Mouse (Mus musculus) left cerebral cortex, adult 2 months (tissue): ENCODE data around the gene Bmp10. TPM values are rescaled to one million over a fixed set of nuclear protein-coding genes. Genes with fewer than 3 reads are reported as not detected.

Source experiments
- DNase-seq, 2 experiments: peaks; one replicate each; pipeline ENCODE4 v3.0.0; 2021 to 2022; ENCODE audit warnings: low spot score in 2 of 2, mixed read lengths in 1 of 2; ENCODE audit errors: extremely low spot score in 1 of 2
- H3K27ac ChIP-seq: fragments of 200-600 bp; 2 replicates; pipeline ENCODE4 v1.8.1; 2022
- H3K4me3 ChIP-seq: fragments of 200-600 bp; 2 replicates; pipeline ENCODE4 v1.8.1; 2022
- CTCF ChIP-seq: fragments of 200-600 bp; IDR thresholded peaks from 2 replicates; pipeline ENCODE4 v1.8.1; 2022; ENCODE audit warnings: antibody characterized with exemption, mild to moderate bottlenecking, moderate library complexity
- intact Hi-C: fragments of 180-260 bp; cut with DNase I; formaldehyde crosslinking; loops from one replicate; pipeline ENCODE4 v1.15.1; 2025
- total RNA-seq, 2 experiments: library from RNA; stranded (reverse); gene quantifications; 2 replicates each; pipeline ENCODE4 v1.2.3; 2021

Bmp10 gene
- total RNA-seq, 2 experiments from 2014 or later: not detected

DNA sequence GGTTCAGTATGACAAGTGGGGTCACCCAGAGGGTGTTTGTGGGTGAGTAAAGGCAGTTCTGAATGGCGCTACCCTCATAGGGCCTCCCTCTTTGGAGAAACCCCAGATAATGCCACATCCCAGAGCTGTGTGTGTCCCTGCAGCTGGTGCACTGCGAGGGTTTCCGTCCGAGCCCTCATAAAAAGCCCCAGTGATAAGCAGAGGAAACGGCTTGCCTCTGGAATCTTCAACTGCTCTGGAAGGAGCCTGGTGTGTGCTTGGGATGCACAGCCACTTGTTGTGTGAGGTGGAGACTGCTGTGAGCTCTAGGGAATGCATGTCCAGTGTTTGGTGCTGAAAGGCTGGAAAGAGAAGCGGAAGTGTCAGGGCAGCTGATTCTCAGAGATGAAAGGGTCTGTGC, 27.3 kb upstream of the Bmp10 start:
- intact Hi-C loops: no loop called here
- TF ChIP-seq CTCF: no peak
- Histone ChIP-seq H3K27ac (no peak overlapping the region), H3K4me3 (no peak overlapping the region)
- DNase-seq: no peak

DNA sequence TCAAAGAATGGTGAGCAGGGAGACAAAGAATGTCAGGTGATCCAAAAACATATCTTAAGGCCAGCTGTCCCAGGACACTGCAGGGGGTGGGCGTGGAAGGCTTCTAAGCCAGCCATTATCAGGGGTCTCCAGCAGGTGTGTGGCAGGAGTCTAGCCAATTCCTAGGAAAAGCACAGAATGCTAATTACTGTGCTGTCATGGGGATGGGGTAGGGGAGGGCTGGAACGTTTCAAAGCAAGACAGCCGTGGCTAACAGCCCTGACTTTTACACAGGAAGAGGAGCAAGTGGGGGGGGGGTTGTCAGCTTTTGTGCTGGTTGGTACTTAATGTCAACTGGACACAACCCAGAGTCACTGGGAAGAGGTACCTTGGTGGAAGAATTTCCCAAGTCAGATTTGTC, 16.8 kb upstream of the Bmp10 start:
- no peak for TF ChIP-seq CTCF
- intact Hi-C loops: no loop called here

DNA sequence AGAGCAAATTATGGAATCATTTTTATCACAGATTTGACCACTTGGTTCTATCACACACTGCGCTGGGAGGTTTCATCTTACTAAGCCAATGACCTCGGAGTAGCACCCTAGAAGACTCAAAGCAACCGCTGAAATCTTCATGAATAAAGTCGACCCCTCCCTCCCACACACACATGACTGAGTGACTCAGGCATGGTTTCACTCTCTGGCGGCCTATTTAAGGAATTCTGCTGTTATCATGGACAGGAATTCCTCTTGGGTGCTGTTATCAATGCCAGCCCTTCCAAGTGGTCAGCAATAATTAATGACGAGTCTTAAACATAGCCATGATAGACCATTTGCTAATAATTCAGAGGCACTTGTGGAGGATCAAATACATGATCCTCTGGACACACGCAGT, 6.5 kb upstream of the Bmp10 start:
- H3K27ac ChIP-seq: no peak overlapping the region
- no peak for TF ChIP-seq CTCF
- intact Hi-C loops: no loop called here
- H3K4me3 ChIP-seq: no peak overlapping the region
- DNase-seq: no peak

More for the DNA sequence above, 16.8 kb upstream of the Bmp10 start:
- no peak for DNase-seq
- Histone ChIP-seq H3K4me3 (no peak overlapping the region), H3K27ac (no peak overlapping the region)

DNA sequence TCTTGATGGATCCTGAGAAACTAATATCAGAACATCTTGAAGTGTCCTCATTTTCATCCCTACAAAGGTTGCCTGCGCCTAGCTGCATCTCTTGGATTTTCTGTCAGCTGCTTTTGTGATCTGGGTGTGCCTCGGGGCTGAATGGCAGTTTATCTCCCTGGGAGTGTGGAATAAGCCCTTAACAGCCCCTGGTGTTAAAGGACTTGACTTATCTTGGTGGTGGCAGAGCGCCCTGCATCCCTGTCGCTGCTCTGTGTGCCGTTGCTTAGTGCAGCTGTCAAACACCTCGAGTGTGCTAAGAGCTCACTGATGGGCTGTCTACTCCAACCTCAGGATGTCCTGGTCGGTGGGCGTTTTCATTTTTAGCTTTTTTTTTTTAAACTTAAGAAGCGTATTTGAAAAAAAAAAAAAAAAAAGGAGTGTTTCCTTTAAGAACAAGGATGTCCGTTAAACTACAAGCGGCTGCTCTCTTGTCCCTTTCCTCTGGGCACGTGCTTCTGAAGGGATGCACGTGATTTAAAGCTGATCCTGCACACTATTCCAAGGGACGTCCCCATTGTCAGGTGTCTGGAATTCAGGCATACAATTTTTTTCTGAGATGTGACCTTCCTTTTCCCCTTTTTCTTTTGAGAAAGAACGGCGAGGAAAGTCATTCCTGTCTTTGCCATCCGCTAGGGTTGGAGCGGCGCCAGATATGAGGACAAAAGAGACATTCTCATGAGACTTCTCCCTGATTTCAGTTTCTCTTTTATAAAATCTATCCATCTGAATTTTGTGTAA, 4.6 kb upstream of the Bmp10 start:
- DNase-seq: no peak
- H3K27ac ChIP-seq: no peak overlapping the region
- intact Hi-C loops: no loop called here
- H3K4me3 ChIP-seq: peak overlapping the region; percentile 29
- TF ChIP-seq CTCF: peak; percentile 2

DNA sequence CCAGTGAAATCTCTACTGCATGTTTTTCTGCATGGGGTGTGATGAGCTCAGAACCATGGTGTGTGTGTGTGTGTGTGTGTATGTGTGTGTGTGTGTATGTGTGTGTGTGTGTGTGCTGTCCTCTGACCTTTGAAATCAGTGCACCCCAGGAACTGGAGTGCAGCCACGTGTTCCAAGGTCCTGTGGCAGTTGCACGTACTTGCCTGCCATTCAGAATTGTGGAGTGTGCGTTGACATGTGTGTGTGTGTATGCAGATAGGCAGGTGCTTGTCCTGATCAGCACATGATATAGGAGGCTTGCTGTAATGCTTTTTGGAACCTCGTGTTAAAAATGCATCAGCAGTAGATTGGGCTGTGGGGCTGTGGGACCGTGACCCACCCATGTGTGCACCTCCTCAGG, 1.8 kb upstream of the Bmp10 start:
- no peak for TF ChIP-seq CTCF
- H3K27ac ChIP-seq: no peak overlapping the region
- no peak overlapping the region for H3K4me3 ChIP-seq
- intact Hi-C loops: no loop called here
- no peak for DNase-seq

DNA sequence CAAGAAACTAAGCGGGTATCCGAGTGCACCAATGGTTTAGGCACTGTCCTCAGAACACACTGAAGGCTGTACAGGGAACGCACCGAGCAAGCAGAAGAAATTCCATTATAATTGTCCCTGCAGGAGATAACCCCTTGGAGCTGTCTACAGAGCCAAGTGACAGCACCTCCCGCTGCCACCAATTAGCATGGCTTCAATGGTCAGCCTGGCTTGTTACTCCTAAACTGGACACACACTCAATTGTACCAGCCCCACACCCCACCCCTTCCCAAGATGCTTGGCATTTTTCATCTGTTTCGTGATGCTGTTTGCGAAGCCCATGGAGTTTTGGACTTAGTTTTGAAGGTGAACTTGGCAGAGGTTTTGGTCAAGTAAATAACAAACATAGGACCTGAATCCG, 1.2 kb upstream of the Bmp10 start:
- TF ChIP-seq CTCF: no peak
- no peak for DNase-seq
- intact Hi-C loops: no loop called here
- Histone ChIP-seq H3K27ac (no peak overlapping the region), H3K4me3 (no peak overlapping the region)

DNA sequence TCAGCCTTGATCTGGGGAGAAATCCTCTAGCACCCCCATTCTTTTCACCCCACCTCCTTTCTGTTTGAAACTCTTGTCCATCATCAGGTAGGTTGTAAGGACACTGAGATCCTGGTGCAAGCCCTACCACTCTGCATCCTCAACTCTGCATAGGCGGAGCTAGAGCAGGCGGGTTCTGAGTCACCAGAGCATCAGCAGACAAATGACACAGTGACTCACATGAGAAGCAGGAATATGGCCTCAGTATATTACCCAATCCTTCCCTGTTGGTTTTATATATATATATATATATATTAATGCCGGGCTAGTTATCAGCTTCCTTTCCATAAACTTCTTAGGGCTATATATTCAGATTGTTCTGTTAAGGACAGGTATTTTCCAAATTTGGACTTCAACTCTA, 7.0 kb downstream of the Bmp10 start:
- TF ChIP-seq CTCF: no peak
- DNase-seq: no peak
- no peak overlapping the region for H3K27ac ChIP-seq
- H3K4me3 ChIP-seq: no peak overlapping the region
- intact Hi-C loops: no loop called here

DNA sequence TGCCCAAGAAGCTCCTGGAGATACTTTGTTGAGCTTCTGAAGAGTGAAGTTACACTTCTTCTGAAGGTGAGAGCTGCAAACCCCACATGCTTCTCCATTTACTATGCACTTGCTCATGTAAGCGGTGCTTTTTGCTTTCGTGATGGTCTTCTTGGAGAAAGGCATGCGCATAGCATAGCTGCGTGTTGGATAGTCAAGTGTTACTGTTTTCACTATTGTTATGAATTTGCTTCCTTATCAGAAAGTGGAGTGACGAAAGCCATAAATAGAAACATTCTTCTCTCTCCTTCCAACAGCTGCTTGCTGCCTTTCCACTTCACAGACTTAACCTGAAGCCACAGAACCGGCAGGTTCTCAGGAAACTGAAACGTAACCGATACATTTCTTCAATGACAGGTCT, 8.0 kb downstream of the Bmp10 start:
- no peak for TF ChIP-seq CTCF
- intact Hi-C loops: no loop called here
- no peak overlapping the region for H3K4me3 ChIP-seq
- no peak overlapping the region for H3K27ac ChIP-seq
- DNase-seq: no peak

DNA sequence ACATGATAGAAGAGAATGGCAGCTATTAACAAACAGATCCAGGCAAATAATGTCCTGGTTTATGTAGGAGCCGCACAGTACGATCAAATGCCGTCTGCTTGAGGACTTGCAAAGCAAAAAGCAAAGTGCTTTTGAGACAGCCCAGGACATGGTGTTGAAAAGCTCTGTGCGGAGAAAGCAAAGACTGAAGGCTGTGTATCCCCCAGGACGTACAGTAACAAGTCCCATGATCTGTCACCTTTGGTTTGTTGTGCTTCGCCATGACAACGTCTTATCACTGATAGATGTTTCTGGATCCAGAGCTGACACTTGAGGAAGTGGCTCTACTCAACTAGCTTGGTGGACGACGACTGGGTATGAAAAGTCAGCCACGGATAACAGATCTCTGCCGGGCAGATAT, 14.5 kb downstream of the Bmp10 start:
- TF ChIP-seq CTCF: no peak
- intact Hi-C loops: no loop called here
- no peak for DNase-seq
- no peak overlapping the region for H3K4me3 ChIP-seq
- no peak overlapping the region for H3K27ac ChIP-seq

DNA sequence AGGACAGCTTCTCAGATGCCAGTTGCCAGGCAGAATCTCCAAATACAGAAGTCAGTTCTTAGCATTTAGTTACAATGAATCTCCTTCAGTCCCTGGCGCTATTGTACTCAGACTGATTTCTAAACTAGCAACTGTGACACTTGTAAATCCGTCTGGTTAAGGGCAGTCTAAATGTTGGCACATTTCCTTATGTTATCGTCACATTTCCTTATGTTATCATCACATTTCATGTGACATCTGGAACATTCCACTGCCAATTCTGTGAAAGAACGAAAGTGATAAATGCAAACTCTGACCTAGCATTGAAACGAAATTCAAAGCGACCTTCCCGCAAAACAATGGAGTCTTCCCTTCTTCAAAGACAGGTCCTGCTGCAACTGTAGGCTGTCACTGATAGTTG, 16.4 kb downstream of the Bmp10 start:
- Histone ChIP-seq H3K4me3 (no peak overlapping the region), H3K27ac (no peak overlapping the region)
- intact Hi-C loops: no loop called here
- DNase-seq: no peak
- TF ChIP-seq CTCF: no peak

DNA sequence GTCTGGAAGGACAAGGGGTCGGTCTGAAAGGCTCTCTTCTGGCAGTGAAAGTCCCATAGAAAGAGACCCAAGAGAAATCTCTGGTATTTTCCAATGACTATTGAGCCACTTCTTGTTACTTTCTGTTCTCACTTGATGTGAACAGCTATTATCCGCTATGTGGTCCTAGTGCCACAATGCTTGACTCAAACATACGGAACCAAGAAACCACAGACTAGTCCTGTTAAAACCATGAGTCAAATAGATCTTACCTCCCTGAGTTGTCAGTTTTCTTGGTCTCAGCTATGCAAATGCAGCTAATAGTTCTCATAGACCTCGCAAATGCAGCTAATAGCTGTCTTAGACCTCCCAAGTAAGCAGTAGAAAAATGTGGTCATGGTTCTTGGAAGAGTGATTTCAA, 18.4 kb downstream of the Bmp10 start:
- no peak for TF ChIP-seq CTCF
- Histone ChIP-seq H3K4me3 (no peak overlapping the region), H3K27ac (no peak overlapping the region)
- intact Hi-C loops: no loop called here
- DNase-seq: no peak

DNA sequence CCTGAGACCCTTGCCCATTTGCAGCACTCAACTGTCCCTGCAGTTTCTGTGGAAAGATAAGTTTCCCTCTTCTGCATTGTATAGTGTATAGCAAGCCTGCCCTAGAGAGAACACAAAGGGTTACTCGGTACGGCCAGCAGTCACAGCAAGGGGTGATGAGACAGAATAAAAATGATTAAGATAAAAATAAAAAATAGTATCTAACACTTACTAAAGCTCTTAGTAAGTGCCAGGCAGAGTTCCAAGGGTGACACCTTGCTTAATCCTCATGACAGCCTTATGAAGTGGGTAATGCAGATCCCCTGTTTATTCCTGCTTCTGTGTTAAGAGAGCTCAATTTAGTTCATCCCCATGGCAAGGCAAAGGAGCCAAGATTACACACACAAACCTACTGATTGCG, 20.7 kb downstream of the Bmp10 start:
- intact Hi-C loops: no loop called here
- DNase-seq: no peak
- TF ChIP-seq CTCF: no peak

DNA sequence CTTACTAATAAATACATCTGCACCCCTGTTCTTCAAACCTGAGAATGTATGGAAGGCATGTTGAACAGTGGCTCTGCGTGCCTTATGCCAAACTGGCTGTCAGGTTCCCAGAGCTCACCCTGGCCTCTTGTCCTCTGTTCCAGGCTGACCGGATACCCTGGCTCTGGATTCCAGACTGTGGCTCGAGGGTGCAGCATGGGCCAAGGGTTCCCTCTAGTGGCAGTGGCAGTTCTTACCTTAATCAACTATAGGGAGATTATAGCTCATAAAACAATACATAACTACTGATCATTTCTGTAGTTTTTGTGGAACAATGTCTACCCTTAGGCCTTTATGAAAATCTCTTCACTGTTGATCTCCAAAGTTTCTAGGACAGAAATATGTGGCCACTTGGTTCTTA, 22.2 kb downstream of the Bmp10 start:
- intact Hi-C loops: loop anchor here (1.0 kb wide), 1 partner anchor 54 kb away; no protein-coding TSS in a partner anchor
- peak; percentile 68 for TF ChIP-seq CTCF
- Histone ChIP-seq H3K27ac (no peak overlapping the region), H3K4me3 (no peak overlapping the region)
- peak in 1 of 2 experiments; percentile 29 for DNase-seq

More for the DNA sequence above, 20.7 kb downstream of the Bmp10 start:
- no peak overlapping the region for H3K27ac ChIP-seq
- H3K4me3 ChIP-seq: no peak overlapping the region
